Mouse (Mus musculus): Measurements from ENCODE around the gene Arhgef17. TPM values are rescaled to one million over a fixed set of nuclear protein-coding genes. Genes with fewer than 3 reads are reported as not detected.

The Arhgef17 gene
- polyA plus RNA-seq, 1 experiment from 2014 or later = 0.17 TPM

DNA sequence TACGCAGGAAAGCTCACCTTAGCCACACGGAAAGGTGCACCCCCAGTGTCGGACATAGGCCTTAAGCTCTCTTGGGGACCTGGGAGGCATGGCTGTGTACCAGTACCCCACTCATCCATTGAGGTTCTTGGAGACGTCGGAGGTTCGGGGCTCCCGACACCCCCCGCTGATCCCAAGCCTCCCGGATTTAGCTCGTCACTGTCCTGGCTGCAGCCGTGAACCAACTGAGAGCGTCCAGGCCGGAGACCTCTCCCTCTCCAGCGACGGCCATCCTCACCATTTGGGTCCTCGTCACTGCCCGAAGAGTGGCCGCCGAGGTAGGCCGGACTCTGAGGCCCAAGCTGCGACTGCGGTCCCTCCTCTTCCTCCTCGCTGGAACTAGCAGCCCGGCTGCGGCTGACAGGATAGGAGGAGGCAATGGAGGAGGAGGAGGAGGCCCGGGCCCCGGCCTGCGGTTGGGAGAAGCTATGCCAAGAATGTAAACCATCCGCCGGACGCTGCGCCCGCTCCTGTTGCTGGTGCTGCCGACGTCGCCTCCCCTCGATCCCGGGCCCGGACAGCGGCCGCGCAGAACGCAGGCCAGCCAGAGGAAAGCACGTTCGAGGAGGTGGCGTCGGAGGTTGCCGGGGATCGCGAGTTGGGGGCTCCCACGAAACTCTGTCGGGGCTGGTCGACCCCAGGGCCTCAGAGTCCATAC is 1.1 kb downstream of the Arhgef17 start:
- Histone ChIP-seq H3K79me2 (ENCODE audit: inconsistent target) (no peaks in the 10 kb centered on the region), H3K36me3 (ENCODE audit: inconsistent target) (no peaks in the 10 kb centered on the region), H3K4me3 (ENCODE audit: inconsistent target) (no peak overlapping the region), H3K27ac (no peak overlapping the region)
- WGBS (ENCODE audit: missing documents) = 20% methylated on average over 47 of the region's 53 CpGs

DNA sequence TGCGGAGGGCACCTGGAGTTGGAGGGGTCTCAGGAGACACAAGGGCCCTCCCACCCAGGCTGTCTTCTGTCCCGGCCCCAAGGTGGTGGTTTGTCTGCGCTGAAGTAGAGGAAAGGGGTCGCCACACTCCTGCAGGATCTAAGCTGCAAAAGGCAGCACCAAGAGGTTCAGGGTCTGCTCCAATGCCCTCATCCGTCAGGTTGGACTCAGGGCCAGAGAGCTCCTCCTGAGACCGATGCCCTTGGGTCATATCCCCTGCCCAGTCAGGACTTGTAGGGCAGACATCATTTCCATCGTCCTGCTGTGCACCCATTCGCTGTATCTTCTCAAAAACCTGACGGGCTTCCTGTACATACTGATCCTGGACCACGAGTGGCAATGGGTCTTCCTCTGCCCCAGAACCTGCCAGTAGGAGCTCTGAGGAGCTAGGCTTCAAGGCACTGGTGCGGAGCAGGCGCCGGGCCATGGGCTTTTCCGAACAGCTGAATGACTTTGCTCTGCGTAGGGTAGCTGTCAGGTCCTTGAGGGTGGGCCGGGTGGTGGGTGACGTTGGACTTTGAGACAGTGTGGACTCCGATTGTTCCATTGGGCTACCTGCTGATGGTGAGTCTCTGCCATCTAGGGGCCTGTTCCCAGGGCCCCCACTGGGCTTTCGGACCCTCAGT is 2.1 kb downstream of the Arhgef17 start:
- 91% methylated on average over 19 of the region's 19 CpGs for WGBS (ENCODE audit: missing documents)
- Histone ChIP-seq H3K4me3 (ENCODE audit: inconsistent target) (no peak overlapping the region), H3K79me2 (ENCODE audit: inconsistent target) (no peaks in the 10 kb centered on the region)

GRCm38 (mm10) chr7:100928456-100928855 is 3.5 kb downstream of the Arhgef17 start:
- no peaks in the 10 kb centered on the region for H3K79me2 ChIP-seq (ENCODE audit: inconsistent target)
- no peak overlapping the region for H3K4me3 ChIP-seq (ENCODE audit: inconsistent target)
- 91% methylated on average over 8 of the region's 9 CpGs for WGBS (ENCODE audit: missing documents)
- H3K36me3 ChIP-seq (ENCODE audit: inconsistent target) = no peaks in the 10 kb centered on the region
- H3K27ac ChIP-seq = no peak overlapping the region

More for the DNA sequence above, 2.1 kb downstream of the Arhgef17 start:
- Histone ChIP-seq H3K36me3 (ENCODE audit: inconsistent target) (no peaks in the 10 kb centered on the region), H3K27ac (no peak overlapping the region)

DNA sequence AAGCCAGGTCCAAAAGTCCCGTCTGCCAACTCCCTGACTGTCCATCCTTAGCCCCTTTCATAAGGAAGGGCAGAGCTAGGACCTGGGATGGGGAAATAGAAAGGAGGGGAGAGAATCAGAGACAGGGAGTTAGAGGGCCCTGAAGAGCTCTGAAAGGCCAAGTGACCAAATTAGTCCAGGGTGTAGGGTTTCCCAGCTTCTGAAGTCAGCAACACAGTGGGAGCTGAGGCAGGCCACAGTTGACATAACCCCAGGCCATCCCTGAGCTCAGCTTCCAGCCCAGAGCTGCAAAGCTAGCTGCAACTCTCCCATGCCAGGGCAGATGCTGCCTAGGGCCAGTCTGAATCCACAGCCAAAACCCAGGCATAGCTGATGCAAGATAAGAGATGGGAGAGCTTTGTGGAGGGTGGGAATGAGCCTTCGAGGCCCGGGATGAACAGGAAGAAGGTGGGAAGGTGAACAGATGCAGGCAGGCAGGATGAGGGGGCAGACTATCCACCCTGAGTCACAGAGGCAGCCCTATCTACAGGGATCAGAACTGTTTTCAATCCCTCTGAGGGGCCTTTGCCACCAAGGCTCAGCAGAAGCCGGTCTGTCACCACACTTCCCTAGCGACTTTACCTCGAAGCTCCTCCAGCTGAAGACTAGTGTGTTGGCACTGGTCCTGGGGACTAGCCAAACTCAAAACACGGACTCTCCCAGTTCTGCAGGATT is 4.5 kb downstream of the Arhgef17 start:
- H3K79me2 ChIP-seq (ENCODE audit: inconsistent target) = no peaks in the 10 kb centered on the region
- no peak overlapping the region for H3K4me3 ChIP-seq (ENCODE audit: inconsistent target)
- H3K27ac ChIP-seq = no peak overlapping the region
- no peaks in the 10 kb centered on the region for H3K36me3 ChIP-seq (ENCODE audit: inconsistent target)
- WGBS (ENCODE audit: missing documents) = 74% methylated on average over 7 of the region's 7 CpGs

DNA sequence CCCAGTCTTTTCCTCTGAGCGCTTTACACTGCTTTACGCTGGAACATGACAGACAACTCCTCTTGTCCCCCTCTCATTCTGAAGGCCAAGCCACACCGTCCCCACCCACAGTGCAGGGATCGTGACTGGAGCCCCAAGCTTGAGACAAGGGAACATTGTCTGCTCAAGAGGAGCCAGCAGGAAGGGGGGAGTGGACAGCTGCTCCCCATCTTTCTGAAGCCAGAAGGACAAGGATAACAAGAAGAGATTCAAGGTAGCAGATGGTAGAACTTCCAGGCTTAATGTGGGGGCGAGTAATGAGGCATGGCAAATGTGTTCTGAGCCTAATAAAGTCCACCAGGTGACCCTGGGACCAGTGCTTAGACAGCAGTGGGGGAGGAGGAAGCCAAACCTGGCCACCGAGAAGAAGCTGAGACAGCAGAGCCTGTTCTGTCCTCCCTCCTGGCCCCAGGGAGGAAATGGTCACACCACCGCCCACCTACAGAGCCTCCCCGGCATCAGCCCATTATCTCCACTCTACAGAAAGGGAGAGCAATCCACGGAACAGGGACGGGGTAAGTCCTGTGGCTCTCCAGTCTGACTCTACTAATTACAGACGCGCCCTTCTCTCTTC is 5.5 kb downstream of the Arhgef17 start:
- WGBS (ENCODE audit: missing documents) = 83% methylated on average over 12 of the region's 12 CpGs
- Histone ChIP-seq H3K36me3 (ENCODE audit: inconsistent target) (no peaks in the 10 kb centered on the region), H3K79me2 (ENCODE audit: inconsistent target) (no peaks in the 10 kb centered on the region), H3K27ac (no peak overlapping the region), H3K4me3 (ENCODE audit: inconsistent target) (no peak overlapping the region)

DNA sequence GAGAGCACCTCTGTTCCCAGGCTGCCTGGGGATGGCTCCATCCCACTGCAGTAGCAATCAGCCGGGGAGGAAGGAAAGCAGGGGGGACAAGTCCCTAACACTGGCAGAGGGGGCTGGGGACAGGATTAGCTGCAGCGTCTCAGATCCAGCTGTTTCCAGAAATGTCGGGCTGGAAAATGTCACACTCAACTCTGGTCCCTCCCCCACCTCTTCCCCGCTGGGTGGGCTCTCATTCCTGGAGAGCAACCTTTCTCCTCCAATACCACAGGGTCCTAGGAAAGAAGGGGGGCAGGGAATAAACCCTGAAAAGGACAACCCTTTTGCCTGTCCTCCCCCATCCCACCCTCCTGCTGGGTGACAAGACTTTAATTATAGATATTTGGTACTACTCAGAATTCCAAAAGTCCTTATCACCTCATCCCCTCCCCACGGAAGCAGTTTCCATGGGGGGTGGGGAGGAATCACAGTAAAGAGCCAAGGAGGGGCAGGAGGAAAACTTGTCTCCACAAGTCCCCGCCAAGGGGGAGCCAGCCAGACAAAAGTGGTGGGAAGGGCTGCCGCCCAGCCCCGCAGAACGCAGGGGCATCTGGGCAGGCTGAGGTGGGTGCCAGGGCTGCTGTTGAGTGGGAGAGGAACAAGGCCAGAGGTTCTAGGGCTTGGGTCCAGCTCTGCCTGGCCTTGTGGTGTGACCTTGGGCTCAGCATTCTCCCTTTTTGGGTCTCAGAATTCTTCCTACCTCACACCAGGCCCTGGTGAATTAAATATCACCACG is 7.0 kb downstream of the Arhgef17 start:
- WGBS (ENCODE audit: missing documents) = 91% methylated on average over 10 of the region's 10 CpGs
- Histone ChIP-seq H3K36me3 (ENCODE audit: inconsistent target) (no peaks in the 10 kb centered on the region), H3K79me2 (ENCODE audit: inconsistent target) (no peaks in the 10 kb centered on the region), H3K4me3 (ENCODE audit: inconsistent target) (no peak overlapping the region), H3K27ac (no peak overlapping the region)

DNA sequence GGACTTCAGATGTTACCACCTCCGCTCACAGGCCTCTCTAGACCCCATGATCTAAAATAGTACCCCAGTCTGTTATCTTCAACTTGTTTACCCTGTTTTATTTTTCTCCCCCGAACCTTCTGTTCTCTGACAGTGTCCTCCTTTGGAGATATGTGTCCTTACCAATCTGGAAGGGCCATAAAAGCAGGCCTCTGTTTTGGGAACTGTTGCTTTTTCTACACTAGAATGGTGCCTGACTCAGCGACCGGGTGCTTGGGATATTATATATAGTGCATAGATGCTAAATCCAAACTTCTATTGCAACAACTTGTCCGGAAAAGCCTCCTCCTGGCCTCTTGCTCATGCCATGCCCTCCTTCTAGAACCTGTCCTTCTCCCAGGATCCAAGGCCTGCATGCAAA is 7.7 kb downstream of the Arhgef17 start:
- H3K36me3 ChIP-seq (ENCODE audit: inconsistent target) = no peaks in the 10 kb centered on the region
- no peak overlapping the region for H3K4me3 ChIP-seq (ENCODE audit: inconsistent target)
- 96% methylated on average over 5 of the region's 5 CpGs for WGBS (ENCODE audit: missing documents)
- no peaks in the 10 kb centered on the region for H3K79me2 ChIP-seq (ENCODE audit: inconsistent target)
- H3K27ac ChIP-seq = no peak overlapping the region

GRCm38 (mm10) chr7:100922907-100923306 is 9.0 kb downstream of the Arhgef17 start:
- no peak overlapping the region for H3K4me3 ChIP-seq (ENCODE audit: inconsistent target)
- whole genome bisulfite sequencing (ENCODE audit: missing documents) = 93% methylated on average over 4 of the region's 4 CpGs
- H3K36me3 ChIP-seq (ENCODE audit: inconsistent target) = no peaks in the 10 kb centered on the region

DNA sequence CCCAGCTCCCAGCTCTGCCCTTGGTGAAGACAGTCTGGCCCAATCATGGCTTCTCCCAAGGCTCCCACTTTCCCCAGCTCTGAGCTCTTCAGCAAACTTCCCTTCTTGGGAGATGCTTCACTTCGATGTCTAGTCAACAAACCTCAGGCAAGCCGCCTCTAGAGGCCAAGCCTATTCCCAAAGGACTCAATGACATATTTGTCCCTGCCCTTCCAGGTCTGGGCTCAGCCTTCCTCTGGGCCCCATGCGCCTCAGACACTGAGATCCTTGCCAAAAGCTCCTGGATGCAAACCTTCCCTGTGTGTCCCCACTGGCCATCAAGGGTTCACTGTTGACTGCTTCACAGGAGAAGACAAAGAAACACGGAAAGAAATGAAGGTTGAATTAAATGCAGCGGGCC is 10.6 kb downstream of the Arhgef17 start:
- 97% methylated on average over 5 of the region's 5 CpGs for WGBS (ENCODE audit: missing documents)
- H3K36me3 ChIP-seq (ENCODE audit: inconsistent target) = no peaks in the 10 kb centered on the region
- H3K27ac ChIP-seq = no peak overlapping the region
- no peaks in the 10 kb centered on the region for H3K79me2 ChIP-seq (ENCODE audit: inconsistent target)
- no peak overlapping the region for H3K4me3 ChIP-seq (ENCODE audit: inconsistent target)

More at GRCm38 (mm10) chr7:100922907-100923306, 9.0 kb downstream of the Arhgef17 start:
- Histone ChIP-seq H3K79me2 (ENCODE audit: inconsistent target) (no peaks in the 10 kb centered on the region), H3K27ac (no peak overlapping the region)

DNA sequence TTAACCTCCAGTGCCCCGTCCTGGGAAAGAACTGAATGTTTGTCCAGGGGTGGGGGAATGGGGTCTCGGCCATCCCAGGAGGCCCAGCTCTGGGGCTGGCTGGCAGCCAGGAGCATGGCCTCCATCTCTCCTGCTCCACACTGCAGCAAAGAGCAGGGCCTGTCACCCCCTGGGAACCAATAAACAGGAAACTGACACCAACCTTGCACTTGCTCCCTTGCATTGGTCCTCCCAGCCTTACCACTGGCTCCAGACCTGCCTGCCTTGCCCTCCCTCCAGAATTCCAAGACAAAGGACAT is 12.1 kb downstream of the Arhgef17 start:
- Histone ChIP-seq H3K79me2 (ENCODE audit: inconsistent target) (no peaks in the 10 kb centered on the region), H3K27ac (no peak overlapping the region), H3K4me3 (ENCODE audit: inconsistent target) (no peak overlapping the region), H3K36me3 (ENCODE audit: inconsistent target) (no peaks in the 10 kb centered on the region)
- whole genome bisulfite sequencing (ENCODE audit: missing documents) = 88% methylated on average over 1 of the region's 2 CpGs

DNA sequence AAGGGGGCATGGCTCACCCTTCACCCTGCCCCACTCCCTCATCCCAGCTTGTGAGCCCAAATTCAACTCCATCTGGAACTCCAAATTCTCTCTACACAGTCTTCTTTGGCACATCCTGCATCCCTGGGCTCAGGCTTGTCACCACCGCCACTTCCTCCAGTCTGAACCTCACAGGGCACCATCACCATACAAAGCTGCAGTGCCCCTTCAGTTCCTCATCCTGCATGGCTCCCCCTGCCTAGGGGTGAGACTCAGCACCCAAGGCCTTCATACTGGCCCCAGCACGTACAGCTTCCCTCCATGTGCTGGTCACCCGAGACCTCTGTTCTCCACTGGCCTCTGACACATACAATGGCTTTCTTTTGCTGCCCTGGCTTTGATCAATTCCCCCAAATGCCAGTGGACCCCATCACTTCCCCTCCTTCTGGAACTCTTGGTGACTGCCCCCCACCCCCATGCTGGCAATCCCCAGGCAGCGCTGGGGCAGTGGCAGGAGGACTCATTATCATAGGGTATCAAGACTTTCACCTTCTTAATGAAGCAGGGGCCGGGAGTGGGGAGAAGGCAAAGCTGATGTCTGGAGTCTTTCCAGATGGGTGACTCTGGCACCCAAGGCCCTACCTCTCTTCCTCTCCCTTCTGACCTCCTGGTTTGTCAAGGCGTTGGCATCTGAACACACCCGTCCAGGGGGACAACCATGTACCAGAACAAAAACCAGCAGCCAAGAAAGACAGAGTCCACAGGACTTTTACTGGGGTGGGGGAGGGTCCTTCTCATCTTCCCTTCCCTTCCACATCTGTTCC is 12.7 kb downstream of the Arhgef17 start:
- H3K27ac ChIP-seq = no peak overlapping the region
- WGBS (ENCODE audit: missing documents) = 89% methylated on average over 5 of the region's 7 CpGs
- H3K79me2 ChIP-seq (ENCODE audit: inconsistent target) = no peaks in the 10 kb centered on the region
- H3K36me3 ChIP-seq (ENCODE audit: inconsistent target) = no peaks in the 10 kb centered on the region
- no peak overlapping the region for H3K4me3 ChIP-seq (ENCODE audit: inconsistent target)

DNA sequence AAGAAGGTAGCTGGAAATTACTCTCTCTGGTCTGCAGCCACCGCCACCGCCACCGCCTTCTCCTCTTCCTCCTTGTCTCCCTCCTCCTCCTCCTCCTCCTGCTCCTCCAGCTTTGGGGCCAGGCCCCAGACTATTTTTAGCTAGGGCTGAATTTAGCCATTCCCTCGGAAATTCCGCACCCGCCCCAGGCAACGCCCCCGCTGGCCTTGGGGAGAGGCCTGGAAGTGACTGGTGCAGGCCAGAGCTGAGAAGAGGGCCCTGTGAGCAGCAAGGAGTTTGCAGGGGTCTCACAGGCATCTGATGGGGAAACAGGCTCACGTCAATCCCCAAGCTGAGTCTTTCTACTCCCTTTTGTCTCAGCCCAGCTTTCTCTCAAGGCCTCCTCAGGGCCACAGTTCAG is 13.7 kb downstream of the Arhgef17 start:
- no peak overlapping the region for H3K4me3 ChIP-seq (ENCODE audit: inconsistent target)
- H3K27ac ChIP-seq = no peak overlapping the region
- 95% methylated on average over 4 of the region's 9 CpGs for WGBS (ENCODE audit: missing documents)

DNA sequence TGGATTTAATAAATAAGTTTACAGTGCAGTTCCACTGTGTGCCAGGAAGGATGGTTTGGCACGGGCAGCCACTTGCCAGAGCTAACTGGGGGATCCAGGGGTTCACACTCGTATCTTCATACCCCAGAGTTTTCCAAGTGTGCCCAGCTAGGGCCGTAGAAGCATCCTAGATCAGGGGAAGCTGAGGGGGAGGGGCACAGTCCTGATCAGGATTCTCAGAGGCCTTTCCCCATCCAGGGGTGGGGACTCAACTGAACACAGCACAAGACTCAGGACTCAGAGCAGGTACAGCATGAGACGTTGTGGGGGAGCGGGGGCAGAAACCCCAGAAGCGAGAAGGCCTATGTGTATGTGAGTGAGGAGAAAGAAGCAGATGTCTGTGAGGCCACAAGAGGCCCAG is 14.2 kb downstream of the Arhgef17 start:
- no peak overlapping the region for H3K4me3 ChIP-seq (ENCODE audit: inconsistent target)
- no peaks in the 10 kb centered on the region for H3K79me2 ChIP-seq (ENCODE audit: inconsistent target)

More for the DNA sequence above, 13.7 kb downstream of the Arhgef17 start:
- H3K79me2 ChIP-seq (ENCODE audit: inconsistent target) = no peaks in the 10 kb centered on the region
- H3K36me3 ChIP-seq (ENCODE audit: inconsistent target) = no peaks in the 10 kb centered on the region

GRCm38 (mm10) chr7:100916526-100916925 is 15.4 kb downstream of the Arhgef17 start:
- Histone ChIP-seq H3K79me2 (ENCODE audit: inconsistent target) (no peaks in the 10 kb centered on the region), H3K36me3 (ENCODE audit: inconsistent target) (no peaks in the 10 kb centered on the region), H3K27ac (no peak overlapping the region), H3K4me3 (ENCODE audit: inconsistent target) (no peak overlapping the region)
- WGBS (ENCODE audit: missing documents) = 88% methylated on average over 6 of the region's 6 CpGs

More for the DNA sequence above, 14.2 kb downstream of the Arhgef17 start:
- Histone ChIP-seq H3K36me3 (ENCODE audit: inconsistent target) (no peaks in the 10 kb centered on the region), H3K27ac (no peak overlapping the region)
- 98% methylated on average over 6 of the region's 6 CpGs for WGBS (ENCODE audit: missing documents)
